Mouse (Mus musculus): ENCODE measurements around the gene Isg20l2. TPM values are rescaled to one million over a fixed set of nuclear protein-coding genes. Genes with fewer than 3 reads are reported as not detected.
"Not testable (repeated sequence)": the region's sequence is repeated elsewhere in the genome, so short reads cannot be mapped to it uniquely, and the experiment has no call there.

Gene Isg20l2
- polyA plus RNA-seq, 1 experiment from 2014 or later: 22.5 TPM

DNA sequence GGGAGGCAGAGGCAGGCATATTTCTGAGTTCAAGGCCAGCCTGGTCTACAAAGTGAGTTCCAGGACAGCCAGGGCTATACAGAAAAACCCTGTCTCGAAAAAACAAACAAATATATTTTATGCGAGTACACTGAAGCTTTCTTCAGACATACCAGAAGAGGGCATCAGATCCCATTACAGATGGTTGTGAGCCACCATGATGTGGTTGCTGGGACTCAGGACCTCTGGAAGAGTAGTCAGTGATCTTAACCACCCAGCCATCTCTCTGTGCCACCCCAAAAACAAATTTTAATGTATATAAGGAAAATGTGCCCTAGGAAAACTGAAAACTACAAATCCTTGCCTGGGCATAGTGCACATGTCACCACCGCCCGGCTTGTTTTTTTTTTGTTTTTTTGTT lies 42.7 kb upstream of the Isg20l2 start:
- ATAC-seq: not testable (repeated sequence)

DNA sequence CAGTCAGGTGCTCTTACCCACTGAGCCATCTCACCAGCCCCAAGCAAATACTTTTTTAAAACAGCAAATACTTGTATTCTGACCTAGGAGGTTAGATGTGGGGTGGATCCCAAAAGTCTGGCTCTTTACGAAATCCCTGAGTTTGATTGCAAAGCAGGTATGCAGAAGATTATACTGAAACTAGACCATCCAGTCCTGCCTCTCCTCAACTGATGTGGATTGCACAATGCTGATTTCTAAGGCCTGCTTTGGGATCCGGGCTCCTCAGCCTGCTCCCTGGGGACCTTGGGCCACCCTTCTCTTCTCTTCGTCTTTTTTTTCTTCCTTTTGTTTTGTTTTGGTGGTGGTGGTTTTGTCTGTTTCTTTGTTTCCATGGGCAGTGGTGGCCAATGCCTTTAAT lies 38.6 kb upstream of the Isg20l2 start:
- H3K4me2 ChIP-seq (replicated peaks; ENCODE audit: low read depth, low read length): no peak overlapping the region
- no peaks in the 10 kb centered on the region for H3K27me3 ChIP-seq (replicated peaks; ENCODE audit: insufficient read depth, low read length)
- H3K4me1 ChIP-seq (ENCODE audit: insufficient read depth, low read depth, low read length): no peaks in the 10 kb centered on the region
- no peak for TF ChIP-seq EP300 (IDR thresholded peaks at IDR 0.05)
- no peak for TF ChIP-seq CTCF (IDR thresholded peaks at IDR 0.05)
- no peak overlapping the region for H3K27ac ChIP-seq (ENCODE audit: low read length)
- H3K9me3 ChIP-seq (ENCODE audit: low read length): no peaks in the 10 kb centered on the region
- DNase-seq (ENCODE audit: low spot score) (no peak), ATAC-seq (no peak)
- H3K36me3 ChIP-seq (ENCODE audit: insufficient read depth, low read length): no peaks in the 10 kb centered on the region
- WGBS: 46% methylated on average over 3 of the region's 3 CpGs
- no peak overlapping the region for H3K9ac ChIP-seq (replicated peaks; ENCODE audit: low read depth)
- H3K4me3 ChIP-seq (ENCODE audit: low read depth, low read length): no peak overlapping the region

More for the DNA sequence above, 42.7 kb upstream of the Isg20l2 start:
- not testable (repeated sequence) for H3K9ac ChIP-seq (replicated peaks; ENCODE audit: low read depth); H3K9me3 ChIP-seq (ENCODE audit: low read length); H3K27ac ChIP-seq (ENCODE audit: low read length); H3K4me2 ChIP-seq (replicated peaks; ENCODE audit: low read depth, low read length); H3K27me3 ChIP-seq (replicated peaks; ENCODE audit: insufficient read depth, low read length); H3K4me3 ChIP-seq (ENCODE audit: low read depth, low read length); H3K36me3 ChIP-seq (ENCODE audit: insufficient read depth, low read length); DNase-seq (ENCODE audit: low spot score)
- WGBS: 77% methylated on average over 4 of the region's 4 CpGs
- TF ChIP-seq CTCF (IDR thresholded peaks at IDR 0.05): peak; percentile 41
- H3K4me1 ChIP-seq (ENCODE audit: insufficient read depth, low read depth, low read length): peaks cover 15% of the 10 kb centered on the region

DNA sequence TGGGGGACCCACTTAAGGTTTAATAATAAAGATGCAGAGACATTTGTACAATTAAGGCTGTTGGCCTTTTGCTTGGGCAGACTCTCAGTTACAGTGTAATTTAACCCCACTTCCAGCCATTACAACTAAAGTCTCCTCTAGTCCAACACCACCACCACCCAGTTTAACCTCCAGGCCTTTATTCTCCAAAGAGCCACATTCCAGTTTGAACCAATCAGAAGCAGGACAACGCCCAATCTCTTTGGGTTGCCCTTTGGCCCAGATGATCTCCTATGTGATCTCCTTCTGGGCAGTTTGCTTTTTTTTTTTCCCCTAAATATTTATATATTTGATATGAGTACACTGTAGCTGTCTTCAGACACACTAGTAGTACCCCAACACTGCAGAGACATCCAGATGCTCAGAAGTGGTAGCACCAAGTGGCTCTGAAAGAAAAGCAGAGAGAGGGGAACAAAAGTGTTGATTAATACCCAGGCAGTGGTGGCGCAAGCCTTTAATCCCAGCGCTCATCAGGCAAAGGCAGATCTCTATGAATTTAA lies 36.7 kb upstream of the Isg20l2 start:
- DNase-seq (ENCODE audit: low spot score): no peak
- H3K9me3 ChIP-seq (ENCODE audit: low read length): no peaks in the 10 kb centered on the region
- H3K27ac ChIP-seq (ENCODE audit: low read length): no peak overlapping the region
- H3K4me1 ChIP-seq (ENCODE audit: insufficient read depth, low read depth, low read length): no peaks in the 10 kb centered on the region
- no peaks in the 10 kb centered on the region for H3K36me3 ChIP-seq (ENCODE audit: insufficient read depth, low read length)
- H3K27me3 ChIP-seq (replicated peaks; ENCODE audit: insufficient read depth, low read length): no peaks in the 10 kb centered on the region
- H3K4me3 ChIP-seq (ENCODE audit: low read depth, low read length): no peak overlapping the region
- no peak overlapping the region for H3K4me2 ChIP-seq (replicated peaks; ENCODE audit: low read depth, low read length)
- TF ChIP-seq CTCF (IDR thresholded peaks at IDR 0.05) (no peak), EP300 (IDR thresholded peaks at IDR 0.05) (no peak)
- no peak overlapping the region for H3K9ac ChIP-seq (replicated peaks; ENCODE audit: low read depth)
- ATAC-seq: no peak
- WGBS: 72% methylated on average over 3 of the region's 3 CpGs

DNA sequence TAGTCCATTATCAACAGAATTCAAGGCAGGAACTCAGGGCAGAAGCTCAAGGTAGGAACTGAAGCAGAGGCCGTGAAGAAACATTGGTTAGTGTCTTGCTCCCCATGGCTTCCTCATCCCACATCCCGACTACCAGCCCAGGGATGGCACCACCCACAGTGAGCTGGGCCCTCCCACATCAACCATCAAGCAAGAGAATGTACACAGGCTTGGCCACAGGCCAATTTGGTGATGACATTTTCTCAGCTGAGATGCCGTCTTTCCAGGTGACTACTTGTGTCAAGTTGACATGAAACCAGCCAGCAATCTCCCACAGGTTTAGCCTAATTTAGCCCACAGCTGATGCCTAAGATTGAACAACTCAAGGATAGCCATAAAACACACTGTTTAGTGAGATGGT lies 30.8 kb upstream of the Isg20l2 start:
- ATAC-seq: no peak
- Histone ChIP-seq H3K4me1 (ENCODE audit: insufficient read depth, low read depth, low read length) (no peaks in the 10 kb centered on the region), H3K9me3 (ENCODE audit: low read length) (no peaks in the 10 kb centered on the region), H3K4me3 (ENCODE audit: low read depth, low read length) (no peak overlapping the region), H3K27ac (ENCODE audit: low read length) (no peak overlapping the region), H3K27me3 (replicated peaks; ENCODE audit: insufficient read depth, low read length) (no peaks in the 10 kb centered on the region), H3K4me2 (replicated peaks; ENCODE audit: low read depth, low read length) (no peak overlapping the region), H3K36me3 (ENCODE audit: insufficient read depth, low read length) (no peaks in the 10 kb centered on the region), H3K9ac (replicated peaks; ENCODE audit: low read depth) (no peak overlapping the region)
- WGBS: 61% methylated on average over 3 of the region's 3 CpGs
- DNase-seq (ENCODE audit: low spot score): no peak
- TF ChIP-seq EP300 (IDR thresholded peaks at IDR 0.05): no peak

DNA sequence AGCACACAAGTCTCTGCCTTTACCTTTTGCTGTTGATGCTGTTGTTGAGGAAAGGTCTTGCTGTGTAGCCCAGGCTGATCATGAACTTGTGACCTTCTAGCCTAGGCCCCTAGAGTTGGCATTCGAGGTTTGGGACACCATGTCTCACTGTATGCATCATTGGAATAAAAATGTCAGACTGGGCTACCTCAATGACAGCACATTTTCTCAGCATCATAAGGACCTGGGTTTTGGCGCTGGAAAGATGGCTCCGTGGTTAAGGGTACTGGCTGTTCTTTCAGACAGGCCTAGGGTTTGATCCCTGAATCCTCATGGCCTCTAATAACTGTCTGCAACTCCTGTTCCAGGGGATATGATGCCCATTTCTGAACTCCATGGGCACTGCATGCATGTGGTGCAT lies 30.3 kb upstream of the Isg20l2 start:
- ATAC-seq (no peak), DNase-seq (ENCODE audit: low spot score) (no peak)
- H3K9me3 ChIP-seq (ENCODE audit: low read length): no peaks in the 10 kb centered on the region
- no peak for TF ChIP-seq EP300 (IDR thresholded peaks at IDR 0.05)
- no peak for TF ChIP-seq CTCF (IDR thresholded peaks at IDR 0.05)
- H3K4me3 ChIP-seq (ENCODE audit: low read depth, low read length): no peak overlapping the region
- 69% methylated on average over 3 of the region's 3 CpGs for WGBS
- H3K9ac ChIP-seq (replicated peaks; ENCODE audit: low read depth): no peak overlapping the region
- H3K36me3 ChIP-seq (ENCODE audit: insufficient read depth, low read length): no peaks in the 10 kb centered on the region
- H3K4me2 ChIP-seq (replicated peaks; ENCODE audit: low read depth, low read length): no peak overlapping the region
- H3K27ac ChIP-seq (ENCODE audit: low read length): no peak overlapping the region
- H3K4me1 ChIP-seq (ENCODE audit: insufficient read depth, low read depth, low read length): no peaks in the 10 kb centered on the region
- no peaks in the 10 kb centered on the region for H3K27me3 ChIP-seq (replicated peaks; ENCODE audit: insufficient read depth, low read length)

DNA sequence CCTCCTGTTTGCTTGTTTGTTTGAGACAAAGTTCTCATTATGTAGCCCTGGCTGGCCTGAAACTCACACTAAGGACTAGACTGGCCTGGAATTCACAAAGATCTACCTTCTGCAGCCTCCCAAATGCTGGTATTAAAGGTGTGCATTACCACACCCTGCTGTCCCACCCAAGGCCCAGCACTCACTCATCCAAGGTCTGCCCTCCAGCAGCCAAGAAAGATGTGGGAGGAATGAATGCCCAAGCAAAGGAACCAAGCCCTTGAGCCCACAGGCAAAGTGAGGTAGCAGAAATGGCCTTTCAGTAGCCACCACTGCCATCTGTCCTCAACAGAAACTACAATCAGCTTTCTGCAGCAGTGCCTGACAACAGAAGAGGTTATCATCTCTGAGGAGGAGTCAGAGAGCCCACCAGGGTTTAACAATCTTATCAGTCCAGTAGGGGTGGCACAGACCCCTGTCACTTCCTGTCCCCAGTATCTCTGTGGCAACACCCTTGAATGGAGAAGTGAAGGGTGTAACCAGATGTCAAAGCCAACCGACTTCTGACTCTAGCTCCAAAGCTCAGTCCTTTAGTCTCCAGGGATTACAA lies 29.0 kb upstream of the Isg20l2 start:
- 25% methylated on average over 1 of the region's 1 CpGs for WGBS
- TF ChIP-seq CTCF (IDR thresholded peaks at IDR 0.05): no peak
- TF ChIP-seq EP300 (IDR thresholded peaks at IDR 0.05): no peak
- H3K27me3 ChIP-seq (replicated peaks; ENCODE audit: insufficient read depth, low read length): no peaks in the 10 kb centered on the region
- no peak overlapping the region for H3K4me3 ChIP-seq (ENCODE audit: low read depth, low read length)
- no peak for DNase-seq (ENCODE audit: low spot score)
- no peak for ATAC-seq
- no peak overlapping the region for H3K9ac ChIP-seq (replicated peaks; ENCODE audit: low read depth)
- H3K27ac ChIP-seq (ENCODE audit: low read length): no peak overlapping the region
- H3K4me2 ChIP-seq (replicated peaks; ENCODE audit: low read depth, low read length): no peak overlapping the region
- H3K36me3 ChIP-seq (ENCODE audit: insufficient read depth, low read length): no peaks in the 10 kb centered on the region
- H3K4me1 ChIP-seq (ENCODE audit: insufficient read depth, low read depth, low read length): no peaks in the 10 kb centered on the region
- H3K9me3 ChIP-seq (ENCODE audit: low read length): no peaks in the 10 kb centered on the region

DNA sequence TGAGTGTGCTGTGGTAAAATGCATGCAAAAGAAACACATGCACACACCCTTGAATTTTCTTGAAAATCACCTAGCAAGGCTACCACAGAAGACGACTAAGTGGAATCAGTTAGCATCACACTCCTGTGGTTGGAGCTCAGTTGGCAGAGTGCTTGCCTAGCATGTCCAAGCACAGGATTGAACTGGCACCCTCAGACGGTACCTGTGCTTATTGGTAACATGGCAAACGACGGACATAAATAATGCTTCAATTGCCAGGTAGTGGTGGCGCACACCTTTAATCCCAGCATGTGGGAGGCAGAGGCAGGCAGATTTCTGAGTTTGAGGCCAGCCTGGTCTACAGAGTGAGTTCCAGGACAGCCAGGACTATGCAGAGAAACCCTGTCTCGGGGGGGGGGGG lies 28.2 kb upstream of the Isg20l2 start:
- not testable (repeated sequence) for H3K4me1 ChIP-seq (ENCODE audit: insufficient read depth, low read depth, low read length); ATAC-seq; H3K4me3 ChIP-seq (ENCODE audit: low read depth, low read length); H3K4me2 ChIP-seq (replicated peaks; ENCODE audit: low read depth, low read length); DNase-seq (ENCODE audit: low spot score); H3K9me3 ChIP-seq (ENCODE audit: low read length); H3K9ac ChIP-seq (replicated peaks; ENCODE audit: low read depth); H3K27me3 ChIP-seq (replicated peaks; ENCODE audit: insufficient read depth, low read length); H3K36me3 ChIP-seq (ENCODE audit: insufficient read depth, low read length); H3K27ac ChIP-seq (ENCODE audit: low read length)
- 90% methylated on average over 5 of the region's 6 CpGs for WGBS
